Mouse (Mus musculus) embryonic fibroblast, embryonic 13.5 days (primary cell): Measurements from ENCODE around the gene Oxsm. TPM values are rescaled to one million over a fixed set of nuclear protein-coding genes. Genes with fewer than 3 reads are reported as not detected.

Experiments
- H3K27ac ChIP-seq: 2 replicates; pipeline ENCODE4 v1.5.1; 2012; ENCODE audit warnings: low read length, control low read depth, inconsistent platforms; ENCODE audit not compliant: insufficient read depth
- H3K4me1 ChIP-seq: 2 replicates; pipeline ENCODE4 v1.6.1; 2011; ENCODE audit warnings: low read length; ENCODE audit not compliant: control insufficient read depth, insufficient read depth
- H3K4me3 ChIP-seq: 2 replicates; pipeline ENCODE4 v1.5.1; 2011; ENCODE audit warnings: mild to moderate bottlenecking, control low read depth, low read length; ENCODE audit not compliant: insufficient read depth
- CTCF ChIP-seq: IDR thresholded peaks from 2 replicates; pipeline ENCODE4 v1.5.1; 2011; ENCODE audit warnings: mild to moderate bottlenecking, control low read depth, low read length, moderate library complexity, borderline replicate concordance; ENCODE audit not compliant: insufficient read depth
- POLR2A ChIP-seq: IDR thresholded peaks from 2 replicates; pipeline ENCODE4 v1.6.1; 2011; ENCODE audit warnings: low read depth, mild to moderate bottlenecking, control low read depth, low read length, moderate library complexity
- polyA plus RNA-seq: library from polyadenylated mRNA; stranded (reverse); fragments of >200 nt; gene quantifications from 2 replicates; pipeline ENCODE4 v1.2.4, GENCODE M21; 2011; ENCODE audit warnings: low read depth; ENCODE audit not compliant: missing spikeins, insufficient read length

The Oxsm gene
- polyA plus RNA-seq, 1 experiment, result 8.1 TPM

DNA sequence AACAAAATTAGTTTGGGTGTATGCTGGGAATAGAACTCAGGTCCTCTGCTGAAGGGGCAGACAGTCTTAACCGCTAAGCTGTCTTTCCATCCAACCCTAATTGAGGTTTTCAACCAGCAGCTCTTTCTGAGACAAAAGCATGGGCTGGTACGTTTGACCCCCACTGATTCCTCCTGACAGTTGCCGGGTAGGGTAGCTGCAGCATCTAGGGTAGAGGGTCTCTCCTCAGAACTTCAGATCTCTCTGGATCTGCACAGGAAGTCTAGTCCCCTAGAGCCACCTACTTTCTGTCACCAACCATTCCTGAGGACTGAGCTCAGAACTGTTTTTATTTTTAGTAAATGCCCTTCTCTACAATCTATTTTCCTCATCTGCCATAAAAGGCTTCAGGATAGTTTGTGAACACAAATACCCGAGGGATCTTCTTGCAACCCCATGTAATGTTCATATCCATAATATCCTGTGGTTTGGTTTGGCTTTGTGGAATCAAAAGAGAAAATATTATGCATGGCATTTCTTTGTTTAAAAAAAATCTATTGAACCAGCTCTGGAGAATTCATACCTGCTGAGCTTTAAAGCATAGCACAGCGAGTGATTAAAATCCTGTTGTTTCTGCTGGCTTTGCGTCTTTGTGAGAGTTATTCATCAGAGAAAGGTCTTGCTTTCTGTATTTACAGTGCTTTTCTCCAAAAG is 49.2 kb downstream of the Oxsm start:
- Histone ChIP-seq H3K4me1 (no peaks in the 10 kb centered on the region; the same call in 1 of the 2 replicates), H3K27ac (no peak overlapping the region), H3K4me3 (no peak overlapping the region)
- TF ChIP-seq CTCF (no peak), POLR2A (no peak)

DNA sequence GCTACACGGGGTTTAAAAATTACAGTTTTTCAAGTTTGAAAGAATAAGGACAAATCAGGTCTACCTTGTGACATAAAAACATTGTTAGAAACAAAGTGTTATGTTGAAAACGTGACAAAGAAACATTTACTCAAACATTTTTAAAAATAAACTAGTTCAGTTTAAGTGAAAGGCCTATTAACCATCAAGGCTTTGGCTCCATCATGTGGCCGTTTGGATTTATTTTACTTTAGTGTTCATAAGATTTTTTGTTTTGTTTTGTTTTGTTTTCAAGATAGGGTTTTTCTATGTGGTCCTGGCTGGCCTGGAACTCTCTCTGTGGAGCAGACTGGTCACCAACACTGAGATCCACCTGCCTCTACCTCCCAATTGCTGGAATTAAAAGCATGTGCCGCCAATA is 53.1 kb downstream of the Oxsm start:
- Histone ChIP-seq H3K27ac (no peak overlapping the region), H3K4me1 (no peaks in the 10 kb centered on the region), H3K4me3 (no peak overlapping the region)
- TF ChIP-seq POLR2A, result no peak
- no peak for TF ChIP-seq CTCF

DNA sequence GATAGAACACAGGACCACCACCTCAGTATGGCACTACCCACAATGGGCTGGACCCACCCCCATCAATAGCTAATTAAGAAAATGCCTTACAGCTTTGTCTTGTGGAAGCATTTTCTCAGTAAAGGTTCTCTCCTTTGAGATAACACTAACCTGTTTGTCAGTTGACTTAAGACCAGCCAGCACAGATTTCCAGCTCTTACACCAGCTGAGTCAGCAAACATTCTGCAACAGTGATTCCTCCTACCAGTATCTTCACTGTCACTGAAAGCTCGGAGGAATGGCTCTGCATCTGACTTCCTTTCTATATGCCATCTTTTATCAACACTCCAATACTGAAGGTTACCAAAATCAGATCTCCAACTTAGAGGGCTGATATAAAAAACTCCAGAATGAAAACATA is 54.1 kb downstream of the Oxsm start:
- TF ChIP-seq CTCF (no peak), POLR2A (no peak)
- H3K4me1 ChIP-seq, result no peaks in the 10 kb centered on the region
- H3K4me3 ChIP-seq, result no peak overlapping the region
- no peak overlapping the region for H3K27ac ChIP-seq

GRCm38 (mm10) chr14:16194125-16194524 is 55.5 kb downstream of the Oxsm start:
- H3K27ac ChIP-seq, result no peak overlapping the region
- H3K4me3 ChIP-seq, result no peak overlapping the region
- H3K4me1 ChIP-seq, result no peaks in the 10 kb centered on the region
- TF ChIP-seq POLR2A (no peak), CTCF (no peak)

DNA sequence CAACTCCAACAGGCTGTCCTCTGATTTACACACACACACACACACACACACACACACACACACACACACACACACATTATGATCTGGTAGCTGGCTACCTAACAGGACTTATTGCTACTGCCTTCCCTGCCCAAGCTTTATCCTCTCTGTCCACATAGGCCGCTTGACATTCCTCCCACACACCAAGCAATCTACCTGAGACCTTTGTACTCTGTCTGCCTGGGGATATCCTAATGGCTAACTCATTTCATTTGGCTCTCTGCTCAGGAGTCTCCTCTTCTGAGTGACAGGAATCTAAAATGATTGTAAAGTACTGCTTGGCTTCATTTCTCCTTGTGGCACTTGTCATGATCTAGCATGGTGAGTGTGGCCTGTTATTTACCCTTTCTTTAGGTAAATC is 60.5 kb downstream of the Oxsm start:
- Histone ChIP-seq H3K4me3 (no peak overlapping the region), H3K27ac (no peak overlapping the region), H3K4me1 (no peaks in the 10 kb centered on the region)
- TF ChIP-seq POLR2A, result no peak
- TF ChIP-seq CTCF, result no peak

Other genes with a start within 250 kb of the Oxsm start
- 30.9 and 45.1 TPM in 2 replicates for gene Ngly1, start 528 bp downstream of the Oxsm start, polyA plus RNA-seq
- 260 and 313 TPM in 2 replicates for gene Top2b, start 115.4 kb upstream of the Oxsm start, polyA plus RNA-seq